Mouse (Mus musculus): ENCODE measurements at regions not wholly inside any gene's neighbourhood (a gene's known extent, or its start where the extent isn't known, plus 50 kb on each side); places are given as distances from the start of the nearest gene placed in this dataset.

- TF ChIP-seq EP300 (IDR thresholded peaks at IDR 0.05; ENCODE audit: insufficient read depth, low read depth, low read length) = no peak
- no peak for TF ChIP-seq CTCF (IDR thresholded peaks at IDR 0.05)
- no peak for TF ChIP-seq POLR2A (IDR thresholded peaks at IDR 0.05; ENCODE audit: insufficient read depth, low read depth, low read length)
Measured at GRCm38 (mm10) chr15:24405305-24405704, 1008.3 kb downstream of the Basp1 start.
